Mouse (Mus musculus): ENCODE measurements around the gene Tenm3. TPM values are rescaled to one million over a fixed set of nuclear protein-coding genes. Genes with fewer than 3 reads are reported as not detected.

Gene Tenm3
- polyA plus RNA-seq (2017; shearing (Covaris generic)), result under 1 TPM in 1 of 2 experiments, not detected in 1; 0.22 TPM

DNA sequence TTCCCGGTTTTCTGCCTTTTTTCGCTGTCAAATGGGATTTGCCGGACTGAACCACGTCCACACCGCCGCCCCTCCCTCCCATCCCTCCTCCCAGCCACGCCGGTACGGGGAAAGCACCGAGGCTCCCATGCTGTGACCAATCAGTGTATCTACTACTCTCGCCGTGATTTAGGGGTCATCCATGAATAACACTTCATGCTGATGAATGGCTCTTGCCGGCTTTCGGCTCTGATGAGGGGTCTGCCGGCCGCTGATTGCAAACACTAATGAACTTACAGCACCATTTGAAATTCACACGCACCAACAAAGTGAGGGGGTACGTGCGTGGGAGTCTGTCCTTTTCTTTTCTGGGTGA, at the start of gene Tenm3:
Gene Tenm3 (minus strand): TSS at position 21 of the 355 bp plus-strand sequence.
- ATAC-seq, result no peak

DNA sequence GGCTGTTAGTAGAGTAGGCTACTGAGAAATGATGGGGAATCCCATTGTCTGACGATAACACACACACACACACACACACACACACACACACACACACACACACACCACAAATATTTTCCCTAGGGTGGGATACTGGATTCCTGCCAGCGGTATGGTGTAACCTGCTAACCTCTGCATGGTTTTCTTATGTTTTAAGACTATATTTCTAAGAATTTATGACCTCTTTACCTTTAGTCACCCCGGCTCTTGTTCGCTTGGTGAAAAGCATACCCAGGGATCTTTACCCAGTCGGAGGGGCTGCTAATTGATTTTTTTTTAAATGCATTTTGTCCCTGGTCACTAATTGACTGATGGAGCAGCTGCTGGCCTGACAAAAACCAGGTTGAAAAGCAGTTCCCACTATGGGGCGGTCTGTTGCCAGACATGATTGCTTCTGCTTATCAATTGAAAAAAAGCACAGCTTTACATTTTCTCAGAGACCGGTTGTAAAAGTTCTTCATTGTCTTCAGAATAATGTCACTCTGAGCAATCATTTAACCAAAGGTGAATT, 46.5 kb upstream of the Tenm3 start:
- no peak for ATAC-seq

DNA sequence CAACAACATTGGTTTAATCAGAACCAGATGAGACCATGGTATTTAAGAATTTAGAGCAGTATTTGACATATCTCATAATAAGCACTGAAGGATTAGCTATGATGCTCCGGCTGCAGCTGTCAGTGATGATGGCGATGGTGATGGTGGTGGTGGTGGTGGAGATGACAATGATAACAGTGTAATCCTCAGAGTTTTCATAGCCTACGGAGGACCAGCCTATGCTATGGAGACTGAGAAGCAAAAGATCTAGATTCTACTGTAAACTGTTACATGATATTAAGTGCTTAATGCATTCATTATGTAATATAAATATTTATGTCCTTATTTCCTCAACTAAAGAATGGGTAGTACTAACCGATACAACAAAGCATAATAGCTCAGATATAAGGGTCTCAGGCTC, 40.5 kb upstream of the Tenm3 start:
- no peak for ATAC-seq

DNA sequence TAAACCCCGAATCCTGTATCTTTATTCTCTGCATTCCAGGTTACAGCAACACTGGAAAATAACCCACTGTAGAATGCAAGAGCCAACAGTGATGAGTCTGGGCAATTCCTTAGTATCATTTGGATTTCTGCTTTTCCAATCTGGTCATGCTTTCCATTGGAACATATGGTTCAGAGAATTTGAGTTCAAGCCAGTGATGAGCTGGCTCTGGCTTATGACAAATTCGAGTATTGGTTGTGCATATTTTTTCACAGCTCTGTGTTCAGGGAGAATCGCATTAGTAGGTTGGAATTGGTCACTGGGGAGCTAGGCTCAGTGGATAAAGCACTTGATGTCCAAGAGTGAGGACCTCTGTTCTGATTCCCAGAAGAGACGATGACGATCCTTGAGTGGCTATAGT, 36.8 kb upstream of the Tenm3 start:
- no peak for ATAC-seq

DNA sequence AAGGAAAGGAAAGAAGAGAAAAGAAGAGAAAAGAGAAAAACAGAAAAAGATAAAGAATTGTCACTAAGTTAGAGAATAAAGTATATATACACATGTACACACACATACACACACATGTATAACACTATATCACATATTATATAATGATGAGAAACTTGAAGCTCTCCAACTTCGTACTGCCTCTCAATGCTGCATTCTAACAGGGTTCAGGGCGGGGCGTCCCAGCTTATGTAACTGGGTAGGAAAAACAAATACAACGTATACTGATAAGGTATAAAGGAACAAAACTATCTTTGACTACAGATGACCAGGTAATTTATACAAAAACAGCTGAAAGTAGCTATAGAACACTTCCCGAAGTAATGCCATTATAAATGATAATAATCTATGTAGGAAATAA, 22.2 kb upstream of the Tenm3 start:
- no peak for ATAC-seq

DNA sequence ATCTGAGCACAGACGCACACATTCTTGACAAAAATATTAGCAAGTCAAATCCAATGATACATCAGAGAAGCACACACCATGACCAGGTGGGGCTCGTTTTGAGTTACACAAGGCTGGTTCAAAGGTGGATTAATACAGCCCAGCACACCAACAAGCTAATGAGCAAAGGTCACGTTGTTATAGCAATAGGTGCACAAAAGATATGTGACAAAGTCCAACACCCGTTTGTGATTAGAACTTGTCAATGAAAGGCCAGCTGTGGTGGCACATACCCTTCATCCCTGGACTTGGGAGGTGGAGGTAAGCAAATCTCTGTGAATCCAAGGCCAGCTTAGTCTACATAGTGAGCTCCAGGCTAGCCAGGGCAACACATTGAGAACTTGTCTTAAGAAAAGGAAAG, 21.7 kb upstream of the Tenm3 start:
- no peak for ATAC-seq

DNA sequence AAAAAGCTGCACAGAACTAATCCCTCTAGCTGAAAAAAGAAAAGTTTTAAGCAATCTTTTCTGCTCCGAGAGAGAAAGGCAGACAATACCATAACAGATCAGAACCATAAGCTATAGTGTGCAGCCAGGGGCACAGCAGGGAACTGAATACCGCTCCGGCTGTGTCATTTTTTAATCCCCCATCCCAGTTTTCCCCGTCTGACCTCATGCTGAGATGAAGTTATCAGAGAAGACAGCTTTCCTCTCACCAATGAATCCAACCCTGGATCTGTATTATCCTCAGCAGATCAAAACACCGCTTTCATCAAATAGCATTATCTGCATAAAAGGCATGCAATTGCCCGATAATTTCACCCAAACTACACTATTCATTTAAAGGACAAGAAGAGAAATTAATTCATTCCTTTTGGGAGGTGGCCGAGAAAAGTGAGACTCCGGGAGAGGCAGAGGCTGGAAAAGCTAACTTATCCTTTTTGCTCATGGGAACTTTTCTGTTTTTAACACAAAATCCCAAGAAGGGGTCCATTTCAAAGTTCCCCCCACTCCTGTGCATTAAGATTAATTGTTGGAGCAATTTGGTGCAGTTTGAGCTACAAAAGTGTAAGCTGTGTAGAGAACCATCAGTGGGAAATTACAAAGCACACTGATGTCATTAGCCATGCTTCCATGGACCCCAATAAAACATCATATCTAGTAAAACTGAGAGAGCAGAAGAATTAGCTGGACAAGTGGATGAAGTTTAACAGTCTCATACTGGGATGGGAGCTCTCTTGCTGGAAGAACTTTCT, 6.7 kb upstream of the Tenm3 start:
- ATAC-seq, result no peak

DNA sequence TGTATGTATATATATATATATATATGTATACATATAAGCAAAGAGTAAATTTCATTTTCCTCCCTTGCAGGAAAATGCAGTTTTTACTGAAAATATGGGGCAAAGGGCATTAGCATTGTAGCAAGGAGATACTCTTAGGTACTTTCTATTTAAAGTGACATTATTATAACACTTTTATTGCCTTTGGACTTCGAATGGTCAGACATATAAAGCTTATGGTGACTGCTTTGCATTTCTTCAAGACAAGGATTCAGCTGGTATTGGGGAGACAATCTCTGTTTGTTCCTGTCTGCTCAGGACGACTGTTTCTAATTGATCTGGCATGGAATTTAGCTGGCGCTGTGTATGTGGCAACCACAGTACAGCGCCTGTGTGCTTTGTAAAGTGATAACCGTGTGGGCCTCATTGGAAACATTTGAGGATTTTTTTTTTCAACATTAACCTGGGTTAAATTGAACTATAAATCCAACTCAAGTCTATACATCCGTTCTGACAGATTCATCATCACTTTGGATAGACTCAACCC, 5.4 kb upstream of the Tenm3 start:
- ATAC-seq, result no peak

DNA sequence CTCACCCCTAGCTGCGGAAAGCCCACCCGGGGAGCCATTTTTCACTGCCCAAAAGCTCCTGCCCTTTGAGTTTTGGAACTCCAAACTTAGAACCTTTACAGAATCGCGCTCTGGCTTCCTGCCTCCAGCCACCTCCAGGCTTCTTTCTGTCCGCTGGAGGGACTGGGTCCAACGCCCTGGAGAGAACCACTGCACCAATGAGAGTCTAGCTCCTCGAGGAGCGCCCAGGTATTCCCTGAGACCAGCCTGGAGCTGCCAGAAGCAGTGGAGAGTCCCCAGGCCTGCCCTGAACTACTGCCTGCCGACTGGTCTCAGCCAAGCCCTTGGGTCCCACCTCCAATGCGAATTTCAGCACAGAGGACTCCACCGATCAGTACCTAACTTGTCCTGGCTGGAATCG, 1.2 kb upstream of the Tenm3 start:
- ATAC-seq, result no peak

DNA sequence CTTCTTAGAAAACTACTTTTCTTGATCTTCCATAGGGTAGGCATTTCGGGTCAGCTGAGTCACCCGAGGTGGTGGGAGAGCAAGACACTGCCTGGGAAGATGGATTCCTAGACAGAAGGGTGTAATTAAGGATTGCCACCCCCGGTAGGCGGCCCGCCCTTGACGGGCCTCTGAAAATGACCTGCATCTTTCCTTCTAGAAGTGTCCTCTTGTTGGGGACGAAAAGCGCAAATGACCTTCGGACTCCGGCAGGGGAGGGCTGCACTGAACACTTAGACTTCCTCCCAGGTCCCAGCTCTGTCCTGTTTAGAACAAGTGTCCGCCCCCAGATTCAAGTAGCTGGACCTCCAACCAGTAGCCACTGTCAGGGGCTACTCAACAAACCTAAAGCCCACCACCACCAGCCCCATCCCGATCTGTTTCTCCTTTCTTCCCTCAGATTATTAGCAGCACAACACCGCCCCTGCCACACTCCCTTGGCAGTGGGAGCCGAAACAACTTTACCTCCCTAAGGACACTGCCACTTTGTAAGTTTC, 687 bp upstream of the Tenm3 start:
- ATAC-seq, result no peak

DNA sequence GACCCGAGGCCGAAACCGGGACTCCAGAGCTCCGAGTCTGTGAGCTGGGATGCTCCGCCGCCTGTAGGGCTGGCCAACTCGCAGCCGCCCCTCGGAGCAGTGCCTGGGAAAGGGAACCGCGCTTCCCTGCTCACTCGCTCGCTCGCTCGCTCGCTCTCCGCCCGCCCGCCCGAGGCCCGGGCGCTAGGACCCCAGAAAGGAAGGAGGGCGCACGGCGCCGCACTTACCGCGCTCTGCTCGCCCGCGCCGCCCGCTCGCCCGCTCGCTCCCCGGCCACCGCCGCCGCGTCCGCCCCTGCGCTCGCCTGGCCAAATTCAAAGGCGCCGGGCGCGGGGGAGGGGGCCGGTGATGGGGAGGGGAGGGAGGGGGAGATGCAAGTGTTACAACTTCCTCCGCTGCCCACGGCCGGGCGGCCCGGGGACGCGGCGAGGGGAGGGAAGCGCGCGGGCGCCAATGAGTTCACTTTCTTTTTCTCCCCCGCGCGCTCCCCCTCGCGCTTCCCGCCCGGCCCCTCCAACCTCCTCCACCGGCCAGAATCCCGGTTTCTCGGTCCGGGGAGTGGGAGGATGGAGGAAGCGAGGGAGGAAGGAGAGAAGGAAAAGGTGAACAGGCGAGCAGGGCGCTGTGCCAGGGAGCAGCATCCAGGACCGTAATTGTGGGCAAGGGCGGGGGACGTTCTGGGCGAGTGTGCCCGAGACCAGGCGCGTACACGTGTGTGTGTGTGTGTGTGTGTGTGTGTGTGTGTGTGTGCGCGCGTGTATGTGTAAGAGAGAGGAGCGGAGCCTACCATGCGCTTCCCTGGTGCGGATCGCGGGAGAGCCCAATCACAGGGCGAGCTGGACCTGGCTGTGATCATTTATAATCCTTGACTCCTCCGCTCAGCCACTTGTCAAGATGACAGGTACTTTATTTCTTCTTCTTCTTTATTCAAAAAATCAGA, 490 bp downstream of the Tenm3 start:
- no peak for ATAC-seq

DNA sequence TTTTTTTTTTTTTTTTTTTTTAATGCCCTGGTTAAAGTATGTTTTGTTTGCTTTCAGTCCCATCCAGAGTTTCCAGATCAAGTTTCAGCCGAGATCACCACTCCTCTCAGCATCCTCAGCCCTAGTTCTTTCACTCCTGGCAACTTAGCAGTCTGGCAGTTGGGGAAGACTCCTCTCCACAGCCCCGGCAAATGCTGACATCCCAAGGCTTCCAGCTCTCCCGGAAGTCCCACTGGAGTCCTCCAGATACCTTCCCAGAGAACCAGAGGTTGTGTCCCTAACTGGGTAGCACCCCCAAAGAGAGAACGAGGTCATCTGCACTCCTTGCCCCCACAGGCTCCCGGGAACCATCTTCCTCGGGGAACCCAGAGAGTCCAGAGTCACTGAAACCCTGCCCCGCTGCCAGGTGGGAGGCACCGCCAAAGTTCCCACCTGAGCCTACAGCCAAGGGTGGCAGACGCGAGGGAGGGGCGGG, 1.2 kb downstream of the Tenm3 start:
- no peak for ATAC-seq

DNA sequence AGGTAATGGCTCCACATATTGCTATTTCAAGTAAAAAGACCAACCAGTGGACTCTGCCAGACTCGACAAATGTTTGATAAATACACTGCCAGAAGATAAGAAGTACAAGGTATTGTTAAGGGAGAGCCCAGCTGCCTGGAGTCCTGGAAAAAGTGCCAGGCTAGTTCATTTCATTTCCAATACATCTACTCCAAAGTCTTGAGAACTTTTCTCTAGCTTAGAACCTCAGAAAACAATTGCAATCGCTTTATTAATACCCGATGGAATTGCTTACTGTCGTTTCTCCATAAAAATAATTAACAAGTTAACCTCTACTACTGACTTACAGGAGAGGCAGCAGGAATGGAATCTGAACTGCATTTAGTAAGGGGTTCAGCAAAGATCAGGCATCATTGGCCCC, 1.7 kb downstream of the Tenm3 start:
- no peak for ATAC-seq

DNA sequence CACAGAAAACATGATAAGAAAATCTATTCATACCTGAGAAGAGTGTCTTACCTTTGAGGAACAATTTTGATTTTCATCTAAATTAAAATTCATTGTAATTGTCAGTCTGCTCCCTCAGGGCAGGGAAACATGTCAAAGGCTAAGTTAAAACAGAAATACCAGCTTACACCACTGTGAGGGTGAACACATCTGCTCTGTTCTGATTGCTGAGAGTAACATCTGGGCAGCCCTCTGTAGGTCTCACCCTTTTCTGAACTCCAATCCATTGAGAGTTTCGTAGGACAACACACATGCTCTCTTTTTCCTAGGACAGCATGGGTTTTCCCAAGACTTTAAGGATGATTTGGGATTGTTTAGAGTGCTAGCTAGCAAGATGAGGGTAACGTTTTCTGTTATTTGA, 8.0 kb downstream of the Tenm3 start:
- no peak for ATAC-seq

DNA sequence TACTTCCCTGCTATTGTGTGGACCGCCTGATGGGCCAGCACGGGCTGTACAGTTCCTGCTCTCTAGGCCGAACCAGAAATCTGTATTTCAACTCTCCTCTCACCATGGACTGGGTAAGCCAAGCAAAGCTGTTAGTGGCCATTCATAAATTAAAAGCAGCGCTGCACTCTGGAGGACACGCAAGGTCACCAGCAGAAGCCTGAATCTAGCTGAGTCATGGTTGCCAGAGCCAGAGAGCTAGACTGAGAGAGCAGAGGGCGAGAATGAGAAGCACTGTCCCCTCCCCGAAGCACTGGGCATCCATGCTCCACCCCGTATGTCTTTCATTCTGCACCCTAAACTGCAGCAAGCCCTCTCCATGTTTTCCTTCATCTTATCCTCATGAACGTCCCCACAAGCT, 16.3 kb downstream of the Tenm3 start:
- no peak for ATAC-seq

DNA sequence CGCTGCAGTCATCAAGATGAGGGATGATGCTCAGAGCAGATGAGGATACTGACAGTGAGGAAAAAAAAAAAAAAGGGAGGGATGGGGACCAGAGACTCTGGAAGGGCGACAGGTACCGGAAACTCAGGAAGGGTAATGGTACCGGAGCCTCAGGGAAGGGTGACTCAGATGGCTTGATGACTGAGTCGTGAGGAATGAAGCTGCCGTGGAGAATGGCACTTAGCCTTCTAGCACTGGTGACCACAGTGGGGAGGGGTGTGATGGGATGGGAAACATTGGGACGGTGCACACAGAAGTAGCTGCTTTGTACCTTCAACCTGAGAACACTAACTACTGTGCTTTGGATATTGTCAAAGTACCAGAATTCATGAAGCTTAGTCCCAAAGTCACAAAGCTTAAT, 18.1 kb downstream of the Tenm3 start:
- no peak for ATAC-seq

DNA sequence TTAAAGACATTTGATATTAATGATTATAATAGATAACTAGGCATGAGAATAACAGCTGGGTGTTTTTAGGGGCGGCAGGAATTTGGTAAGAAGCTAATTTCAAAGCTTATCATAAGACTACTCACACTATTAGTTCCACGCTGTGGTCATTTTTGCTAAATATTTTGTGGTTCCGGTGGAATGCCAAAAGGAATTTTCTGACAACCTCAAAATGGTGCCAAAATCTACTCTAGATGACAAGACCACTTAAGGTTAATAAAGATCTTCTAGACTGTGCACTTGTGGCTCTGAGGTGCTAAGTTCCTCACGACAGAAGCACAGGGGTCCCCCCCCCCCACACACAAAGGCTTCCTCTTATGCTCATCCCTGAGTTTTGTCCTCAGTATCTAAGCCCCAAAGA, 21.5 kb downstream of the Tenm3 start:
- ATAC-seq, result no peak

DNA sequence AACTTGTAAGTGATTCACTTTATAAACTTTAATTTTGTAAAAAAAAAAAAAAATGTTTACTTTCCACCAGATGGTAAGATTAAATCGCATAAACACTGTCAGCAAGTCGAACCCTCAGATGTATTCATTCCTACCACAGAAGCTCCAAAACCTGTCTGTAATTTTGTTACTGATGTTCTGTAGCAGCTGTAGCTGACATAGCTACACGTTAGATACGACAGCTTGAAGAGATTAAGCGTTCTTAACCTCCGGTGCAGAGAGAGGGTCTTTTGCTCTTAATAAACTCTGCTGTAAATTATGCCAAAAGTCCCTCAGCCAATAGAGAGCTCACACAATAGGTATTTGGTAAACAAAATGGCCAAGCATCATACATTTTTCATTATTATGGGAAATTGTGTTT, 23.8 kb downstream of the Tenm3 start:
- no peak for ATAC-seq

DNA sequence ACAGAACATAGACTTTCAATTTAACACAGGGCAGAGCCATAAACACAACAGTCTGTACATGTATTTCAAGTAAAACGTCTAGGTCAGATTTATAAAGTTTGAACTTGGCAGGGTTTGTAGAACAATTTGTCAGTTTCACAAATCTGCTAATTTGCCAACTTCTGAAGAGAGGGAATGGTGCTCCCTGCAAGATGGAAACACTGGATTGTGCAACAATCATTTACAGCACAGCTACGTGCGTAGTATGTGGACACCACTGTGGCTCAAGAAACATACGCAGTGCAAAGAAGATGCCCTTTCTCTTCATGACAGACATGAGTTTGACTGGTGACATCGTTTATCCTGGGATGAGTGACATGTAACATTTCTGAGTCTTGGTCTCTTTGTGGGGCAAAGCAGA, 24.4 kb downstream of the Tenm3 start:
- ATAC-seq, result no peak

DNA sequence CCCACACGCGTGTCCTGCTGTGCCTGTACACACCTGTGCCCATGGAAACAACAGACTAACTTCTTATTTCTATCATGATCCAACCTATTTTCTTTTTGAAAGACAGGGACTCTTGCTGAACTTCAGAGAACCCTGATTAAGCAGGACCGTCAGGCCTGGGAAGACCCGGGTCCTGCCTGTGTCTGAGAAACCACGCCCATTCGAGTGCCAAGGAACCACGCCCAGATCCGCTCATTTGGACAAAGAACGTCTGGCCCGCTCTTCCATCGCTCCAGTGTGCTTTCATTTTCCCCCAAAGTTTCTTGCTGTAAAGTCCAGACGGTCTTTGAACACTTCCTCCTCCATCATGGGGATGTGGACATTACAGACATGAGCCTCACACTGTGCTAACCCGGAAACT, 26.8 kb downstream of the Tenm3 start:
- ATAC-seq, result no peak

DNA sequence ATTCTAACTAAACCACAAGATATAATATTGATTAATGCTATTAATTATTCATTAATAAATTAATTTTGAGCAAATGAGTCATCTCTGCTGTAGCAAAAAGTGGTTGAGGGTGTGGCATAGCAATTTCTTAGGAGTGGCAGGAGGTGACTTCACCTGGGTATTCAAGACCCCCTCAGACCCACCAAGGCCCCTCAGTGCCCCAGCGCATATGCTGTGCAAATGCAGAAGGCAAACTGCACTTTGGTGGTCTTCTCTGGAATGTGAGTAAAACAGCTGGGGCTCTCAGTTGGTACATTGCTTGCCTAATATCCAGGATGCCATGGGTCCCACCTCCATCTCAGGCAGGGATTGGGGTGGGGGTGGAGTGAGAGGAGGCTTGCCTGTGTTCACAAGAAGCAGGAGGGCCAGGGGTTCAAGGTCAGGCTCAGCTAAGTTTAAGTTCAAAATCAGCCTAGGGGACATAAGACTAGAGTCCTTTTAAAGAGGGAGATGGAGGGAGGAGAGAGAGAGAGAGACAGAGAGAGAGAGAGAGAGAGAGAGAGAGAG, 31.5 kb downstream of the Tenm3 start:
- no peak for ATAC-seq

DNA sequence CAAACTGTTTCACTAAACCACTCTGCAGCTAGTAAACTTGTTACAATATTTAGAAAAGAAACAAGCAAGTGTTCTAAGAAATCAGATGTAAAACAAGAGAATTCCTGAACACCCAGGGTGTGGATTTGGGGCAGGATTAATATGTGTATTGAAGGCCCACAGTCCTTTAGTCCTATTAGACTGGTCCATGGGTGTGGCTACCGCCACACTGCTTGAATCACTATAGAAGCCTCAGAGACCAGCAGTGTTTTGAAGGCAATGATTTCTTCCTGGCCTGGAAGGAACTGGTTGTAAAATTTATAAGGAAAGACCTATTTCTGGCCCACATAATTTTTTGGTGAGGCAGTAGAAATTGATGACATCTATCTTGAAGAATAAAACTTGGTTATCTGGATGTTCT, 33.1 kb downstream of the Tenm3 start:
- no peak for ATAC-seq

DNA sequence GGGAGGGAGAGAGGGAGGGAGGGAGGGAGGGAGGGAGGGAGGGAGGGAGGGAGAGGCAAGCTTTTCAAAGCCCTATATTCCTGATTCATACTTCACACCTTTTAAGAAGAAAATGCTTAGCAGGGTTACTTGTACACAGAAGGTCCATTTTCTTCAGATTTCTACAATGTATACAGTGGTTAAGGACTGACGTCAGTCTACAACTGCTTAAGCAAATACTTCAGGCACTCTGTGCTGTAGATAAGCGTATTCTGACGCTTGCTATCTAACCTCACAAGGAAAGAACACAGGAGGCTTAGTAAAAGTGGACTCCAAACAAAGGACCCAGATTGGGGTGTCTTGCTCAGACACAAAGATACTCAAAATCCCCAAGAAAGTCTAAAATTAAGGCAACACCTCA, 34.6 kb downstream of the Tenm3 start:
- no peak for ATAC-seq

Measured in CD4-positive, CD25-positive, alpha-beta regulatory T cell, adult 4 months (primary cell).